Mouse (Mus musculus): ENCODE measurements at regions not wholly inside any gene's neighbourhood (a gene's known extent, or its start where the extent isn't known, plus 50 kb on each side); places are given as distances from the start of the nearest gene placed in this dataset.

DNA sequence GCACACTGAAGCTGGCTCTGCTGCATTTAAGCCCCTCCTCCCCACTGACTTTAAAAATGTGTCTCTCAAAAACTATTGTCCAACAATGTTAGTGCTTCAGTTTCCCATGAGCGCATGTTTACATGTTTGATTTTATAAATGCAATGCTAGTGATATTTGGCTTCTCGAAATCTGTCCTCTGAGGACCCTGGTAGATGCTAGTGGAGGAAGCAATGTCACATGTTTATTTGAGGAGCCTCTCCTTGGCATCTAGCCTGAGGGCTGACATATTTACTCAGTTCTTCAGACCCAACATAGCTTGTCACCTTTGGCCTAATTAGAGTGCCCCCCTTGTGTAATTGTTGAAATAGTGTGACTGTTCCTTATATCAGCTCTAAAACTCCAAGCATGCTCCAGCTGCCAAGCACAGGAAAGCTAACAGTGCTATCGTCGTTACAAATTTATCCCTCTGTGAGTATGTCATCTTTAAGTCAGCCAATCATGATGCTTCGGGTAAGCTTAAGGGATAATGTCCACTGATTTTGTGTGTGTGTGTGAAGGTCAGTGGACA, 400.3 kb downstream of the Slc4a3 start:
- TF ChIP-seq ETS1 (conservative IDR thresholded peaks at IDR 0.05; ENCODE audit: low read depth, low read length) (no peak), RCOR1 (conservative IDR thresholded peaks at IDR 0.05; ENCODE audit: low read depth, low read length) (no peak), POLR2A (IDR thresholded peaks at IDR 0.05; ENCODE audit: low read depth, low read length) (no peak), ZKSCAN1 (IDR thresholded peaks at IDR 0.05; ENCODE audit: borderline replicate concordance, low read depth, low read length) (no peak), CTCF (conservative IDR thresholded peaks at IDR 0.05 in 1 of 2, IDR thresholded peaks at IDR 0.05 in 1 of 2; ENCODE audit: low read depth in 2 of 2, low read length in 2 of 2) (no peak), MAZ (IDR thresholded peaks at IDR 0.05; ENCODE audit: low read depth, low read length) (no peak), ZMIZ1 (IDR thresholded peaks at IDR 0.05; ENCODE audit: low read depth, low read length) (no peak), NELFE (IDR thresholded peaks at IDR 0.05; ENCODE audit: low read depth, low read length) (no peak), USF1 (IDR thresholded peaks at IDR 0.05; ENCODE audit: low read depth, low read length) (no peak), POLR2AphosphoS2 (IDR thresholded peaks at IDR 0.05; ENCODE audit: low read depth, low read length) (no peak)

All from CH12.LX (cell line).